Comparison of ENCODE assay signal across 25 mouse cellular contexts in the genomic region with DNA sequence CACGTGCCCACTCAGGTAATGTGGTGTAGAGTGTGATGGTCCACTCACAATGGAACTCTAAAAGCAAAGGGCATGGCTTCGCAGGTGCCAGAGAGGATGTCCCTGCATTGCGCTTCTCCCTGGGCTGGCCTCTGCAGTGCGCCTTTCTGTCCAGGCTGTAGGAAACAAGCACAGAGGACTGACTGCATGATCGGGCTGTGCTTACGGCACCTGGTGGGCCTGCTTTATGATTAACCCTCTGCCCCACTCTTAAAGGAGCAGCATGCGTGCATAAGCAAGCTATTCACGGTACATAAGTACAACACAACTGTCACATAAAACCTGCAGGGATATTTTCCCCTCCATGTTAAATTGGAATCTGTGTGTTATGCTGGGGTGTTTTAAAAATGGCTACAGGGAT. TPM values are rescaled to one million over a fixed set of nuclear protein-coding genes. Genes with fewer than 3 reads are reported as not detected.
DNase-seq lines count a peak whose midpoint lies in the region; ATAC-seq and TF ChIP-seq lines count a peak whose summit lies in the region.
"Had no signal": no experiment of that assay in that cellular context is flagged by ENCODE, and none has a peak within 500 bp of the region (broad histone marks: within the 10 kb centered on the region; RNA-seq: fewer than 3 reads in every experiment).

No protein-coding gene starts in this region.

- intact Hi-C loops in heart, postnatal 10 days (cut with DNase I), result no loop called here

- no peak for TF ChIP-seq POLR2A in kidney, adult 2 months (IDR thresholded peaks at IDR 0.05; ENCODE audit: low read depth, low read length)
- TF ChIP-seq POLR2A in cerebellum, adult 2 months (IDR thresholded peaks at IDR 0.05; ENCODE audit: borderline replicate concordance, insufficient read depth, low read length), result no peak

- no peaks in the 10 kb centered on the region for H3K36me3 ChIP-seq in kidney, adult 2 months (ENCODE audit: control insufficient read depth, insufficient read depth, low read length)
- no peaks in the 10 kb centered on the region for H3K36me3 ChIP-seq in kidney, embryonic 15.5 days
- H3K36me3 ChIP-seq: embryonic facial prominence, embryonic 13.5 days; heart, embryonic 10.5 days; hindbrain, embryonic 13.5 days had no signal

- no peak overlapping the region for H3K4me3 ChIP-seq in kidney, adult 2 months (ENCODE audit: insufficient read depth, low read depth, low read length)
- no peak overlapping the region for H3K4me3 ChIP-seq in kidney, embryonic 15.5 days (replicated peaks)
- H3K4me3 ChIP-seq in cerebellum, adult 2 months (replicated peaks; ENCODE audit: insufficient read depth, low read depth, low read length), result no peak overlapping the region
- H3K4me3 ChIP-seq: embryonic facial prominence, embryonic 13.5 days; forebrain, embryonic 13.5 days; gastrocnemius, adult 2 months; heart, embryonic 10.5 days; hindbrain, embryonic 13.5 days had no signal

- H3K9ac ChIP-seq in kidney, embryonic 15.5 days, result no peak overlapping the region
- H3K9ac ChIP-seq: embryonic facial prominence, embryonic 13.5 days; forebrain, embryonic 13.5 days; forebrain, postnatal 0 days; hindbrain, embryonic 13.5 days had no signal

- ATAC-seq in kidney, embryonic 15.5 days (replicated peaks; ENCODE audit: low FRiP score), result peak; percentile 83
- ATAC-seq: activated CD4-positive, CD25-positive, alpha-beta regulatory T cell, adult 4 months; forebrain, embryonic 13.5 days; forebrain, postnatal 0 days; hindbrain, postnatal 0 days; Patski had no signal

- H3K27ac ChIP-seq in kidney, adult 2 months (ENCODE audit: insufficient read depth, low read depth, low read length), result no peak overlapping the region
- H3K27ac ChIP-seq in kidney, embryonic 15.5 days, result no peak overlapping the region
- H3K27ac ChIP-seq in cerebellum, adult 2 months (ENCODE audit: insufficient read depth, low read length), result no peak overlapping the region
- H3K27ac ChIP-seq: embryonic facial prominence, embryonic 13.5 days; forebrain, embryonic 13.5 days; gastrocnemius, adult 2 months; heart, embryonic 10.5 days; hindbrain, embryonic 13.5 days; hindbrain, postnatal 0 days had no signal

- no peaks in the 10 kb centered on the region for H3K9me3 ChIP-seq in kidney, embryonic 15.5 days (replicated peaks)
- H3K9me3 ChIP-seq: embryonic facial prominence, embryonic 13.5 days; forebrain, embryonic 13.5 days; heart, embryonic 10.5 days; hindbrain, embryonic 13.5 days had no signal

- no peaks in the 10 kb centered on the region for H3K27me3 ChIP-seq in kidney, adult 2 months (replicated peaks; ENCODE audit: control insufficient read depth, insufficient read depth, low read length)
- no peaks in the 10 kb centered on the region for H3K27me3 ChIP-seq in kidney, embryonic 15.5 days
- H3K27me3 ChIP-seq in cerebellum, adult 2 months (ENCODE audit: control insufficient read depth, insufficient read depth, low read length), result no peaks in the 10 kb centered on the region
- H3K27me3 ChIP-seq: CH12.LX; embryonic facial prominence, embryonic 13.5 days; forebrain, embryonic 13.5 days; hindbrain, embryonic 13.5 days had no signal

- TF ChIP-seq CTCF in kidney, adult 2 months (conservative IDR thresholded peaks at IDR 0.05; ENCODE audit: insufficient read depth, insufficient read length, low read depth, low read length), result no peak
- no peak for TF ChIP-seq CTCF in cerebellum, adult 2 months (IDR thresholded peaks at IDR 0.05; ENCODE audit: borderline replicate concordance, insufficient read depth, low read depth, low read length)

- peak; percentile 45 for DNase-seq in kidney, adult 11 months
- DNase-seq in kidney, adult 2 months, result peak; percentile 60
- peak; percentile 50 for DNase-seq in kidney, postnatal 14 days
- DNase-seq in cerebellum, adult 11 months, result no peak
- no peak for DNase-seq in heart, postnatal 10 days
- no peak for DNase-seq in urinary bladder, adult 18-20 months (ENCODE audit: low spot score in 2 of 2)
- no peak for DNase-seq in cerebellum, adult 2 months
- DNase-seq: adrenal gland, postnatal 25 days; cerebellum, adult 8-10 months; cerebellum, postnatal 14 days; forebrain, postnatal 0 days; gastrocnemius, adult 2 months; gastrocnemius, postnatal 25 days; heart, postnatal 14 days had no signal

- 59% methylated on average over 8 of the region's 8 CpGs for WGBS in kidney, adult 2 months
- WGBS in kidney, embryonic 15.5 days, result 66% methylated on average over 8 of the region's 8 CpGs
- WGBS in cerebellum, adult 2 months, result 79% methylated on average over 8 of the region's 8 CpGs

- 0 out of 2 replicates have a peak overlapping the region, but pooled peaks have one; percentile 1 for H3K4me2 ChIP-seq in kidney, embryonic 15.5 days
- H3K4me2 ChIP-seq: embryonic facial prominence, embryonic 13.5 days; forebrain, embryonic 13.5 days; hindbrain, embryonic 13.5 days had no signal

- H3K4me1 ChIP-seq in kidney, adult 2 months (ENCODE audit: control insufficient read depth, insufficient read depth, low read length), result no peaks in the 10 kb centered on the region
- H3K4me1 ChIP-seq in kidney, embryonic 15.5 days, result peaks cover 5% of the 10 kb centered on the region; the same call in 1 of the 2 replicates
- no peaks in the 10 kb centered on the region for H3K4me1 ChIP-seq in cerebellum, adult 2 months (ENCODE audit: control insufficient read depth, insufficient read depth, low read length)
- H3K4me1 ChIP-seq: embryonic facial prominence, embryonic 13.5 days; hindbrain, embryonic 13.5 days had no signal

RNA-seq across cellular contexts. Expression of gene Deup1, which starts 24.6 kb away (rescaled TPM):
- polyA plus RNA-seq in kidney, adult 2 months (2012; rRNA removed), result 0.12 and 0.19 TPM in 2 replicates
- polyA plus RNA-seq in kidney, embryonic 15.5 days (2015; fragmentation: Nextera tagmentation; extraction: Ambion mirVana), result 0.64 and 0.68 TPM in 2 replicates
- total RNA-seq in heart, postnatal 10 days (2021), result under 1 TPM; 0.12 to 0.32 TPM
- polyA plus RNA-seq in cerebellum, adult 2 months (2012; rRNA removed), result 0.21 and 0.25 TPM in 2 replicates
- total RNA-seq: gastrocnemius, adult 2 months; gastrocnemius, postnatal 25 days; granulocyte monocyte progenitor cell, adult 5-6 weeks; hematopoietic stem cell, adult 5-6 weeks had no signal
- polyA plus RNA-seq: Patski had no signal

Comparison
In these comparisons a context has a peak if more than half of its experiments do, and no peak if none do; other contexts are left out.
1. DNase-seq: peak in kidney, adult 11 months (single experiment), kidney, adult 2 months (single experiment) and kidney, postnatal 14 days (single experiment); none in cerebellum, adult 11 months (single experiment), heart, postnatal 10 days (0 of 2), urinary bladder, adult 18-20 months (0 of 2) and cerebellum, adult 2 months (0 of 2).